In genomic region chr15:95388950-95389349, GRCm38 (mm10) we compare ENCODE assay signal across 19 mouse cellular contexts.
A peak's percentile ranks its signal among the peaks of the same experiment; 100 is the strongest.
DNase-seq lines count a peak whose midpoint lies in the region; TF ChIP-seq lines count a peak whose summit lies in the region.
"Had no signal": no experiment of that assay in that cellular context is flagged by ENCODE, and none has a peak within 500 bp of the region (broad histone marks: within the 10 kb centered on the region; RNA-seq: fewer than 3 reads in every experiment).

No protein-coding gene starts in this region.

- peak overlapping the region; percentile 81; the same call in 1 of the 2 replicates for H3K27ac ChIP-seq in layer of hippocampus, adult 2 months
- H3K27ac ChIP-seq: forebrain, embryonic 13.5 days; gastrocnemius, adult 2 months; hindbrain, embryonic 14.5 days; intestine, embryonic 15.5 days had no signal

- TF ChIP-seq CTCF in layer of hippocampus, adult 2 months (conservative IDR thresholded peaks at IDR 0.05), result no peak

- H3K4me3 ChIP-seq in layer of hippocampus, adult 2 months, result no peak overlapping the region
- H3K4me3 ChIP-seq: forebrain, embryonic 13.5 days; gastrocnemius, adult 2 months; intestine, embryonic 15.5 days had no signal

- DNase-seq in layer of hippocampus, adult 2 months (ENCODE audit: low spot score in 2 of 2), result no peak
- no peak for DNase-seq in layer of hippocampus, postnatal 36 days
- peak; percentile 29 to 36 for DNase-seq in cerebellum, adult 18-20 months
- DNase-seq in cerebellum, adult 9-10 months, result peak; percentile 43
- DNase-seq in cerebellum, postnatal 25 days, result peak; percentile 43 to 47
- DNase-seq in urinary bladder, adult 18-20 months (ENCODE audit: low spot score in 2 of 2), result no peak
- DNase-seq in heart, adult 18-20 months, result no peak
- DNase-seq in right cerebral cortex, adult 18-20 months, result no peak
- DNase-seq: adrenal gland, adult 8-10 months; adrenal gland, postnatal 36 days; forebrain, postnatal 0 days; gastrocnemius, adult 2 months; gastrocnemius, postnatal 25 days; heart, postnatal 10 days; heart, postnatal 4 days; kidney, adult 2 months had no signal

Comparison
In these comparisons a context has a peak if more than half of its experiments do, and no peak if none do; other contexts are left out.
1. DNase-seq: peak in cerebellum, adult 18-20 months (2 of 2), cerebellum, adult 9-10 months (single experiment) and cerebellum, postnatal 25 days (2 of 2); none in layer of hippocampus, adult 2 months (0 of 2), layer of hippocampus, postnatal 36 days (0 of 2), urinary bladder, adult 18-20 months (0 of 2), heart, adult 18-20 months (0 of 2) and right cerebral cortex, adult 18-20 months (single experiment).